Mouse (Mus musculus) G1E (cell line): ENCODE results near the gene Fbxo21. TPM values are rescaled to one million over a fixed set of nuclear protein-coding genes. Genes with fewer than 3 reads are reported as not detected.

Source experiments
- ATAC-seq: 2 replicates; pipeline ENCODE4 v1.8.0; 2016; ENCODE audit warnings: mild to moderate bottlenecking; ENCODE audit not compliant: insufficient number of reproducible peaks, poor library complexity, low FRiP score, severe bottlenecking; ENCODE audit errors: extremely low read depth
- DNase-seq: peaks from one replicate; pipeline ENCODE4 v3.0.0; 2012; ENCODE audit warnings: low spot score
- H3K27me3 ChIP-seq: 2 replicates; pipeline ENCODE4 v1.6.1; 2012; ENCODE audit warnings: mild to moderate bottlenecking, low read length, inconsistent platforms; ENCODE audit not compliant: insufficient read depth
- H3K36me3 ChIP-seq: replicated peaks from 2 replicates; pipeline ENCODE3; 2012; ENCODE audit warnings: mild to moderate bottlenecking, inconsistent platforms
- H3K4me1 ChIP-seq: 2 replicates; pipeline ENCODE4 v1.6.1; 2012; ENCODE audit warnings: low read depth, low read length, inconsistent platforms, mixed read lengths; ENCODE audit not compliant: insufficient read depth
- H3K4me3 ChIP-seq: 2 replicates; pipeline ENCODE4 v1.5.1; 2012; ENCODE audit warnings: low read depth, mild to moderate bottlenecking, inconsistent platforms, low read length, moderate library complexity, mixed read lengths
- H3K9me3 ChIP-seq: replicated peaks from 2 replicates; pipeline ENCODE4 v1.6.1; 2012; ENCODE audit warnings: inconsistent platforms
- CTCF ChIP-seq: IDR thresholded peaks from 2 replicates; pipeline ENCODE4 v1.5.1; 2012; ENCODE audit warnings: low read depth, low read length, inconsistent platforms, mixed read lengths
- GATA1 ChIP-seq: IDR thresholded peaks from 2 replicates; pipeline ENCODE4 v1.6.1; 2012; ENCODE audit warnings: borderline replicate concordance, low read length, inconsistent platforms, mixed read lengths
- GATA2 ChIP-seq: IDR thresholded peaks from 2 replicates; pipeline ENCODE4 v1.6.1; 2012; ENCODE audit warnings: low read depth, low read length, inconsistent platforms, borderline replicate concordance
- POLR2AphosphoS5 ChIP-seq: IDR thresholded peaks from 2 replicates; pipeline ENCODE4 v1.6.1; 2012; ENCODE audit warnings: low read depth, low read length, inconsistent platforms; ENCODE audit not compliant: insufficient replicate concordance
- TAL1 ChIP-seq: conservative IDR thresholded peaks from 2 replicates; pipeline ENCODE4 v1.6.1; 2012; ENCODE audit warnings: low read depth, low read length, inconsistent platforms, mixed read lengths
- polyA plus RNA-seq: library from polyadenylated mRNA; stranded (reverse); fragments of >175 nt; gene quantifications from 2 replicates; pipeline ENCODE4 v1.2.3, GENCODE M21; 2012
- total RNA-seq, 2 experiments: library from RNA; stranded (forward) in 1 of 2; stranded (reverse) in 1 of 2; fragments of 200-1000 nt in 1 of 2; fragments of >200 nt in 1 of 2; fragmentation: Nextera tagmentation in 1 of 2; gene quantifications; 2 replicates each; pipeline ENCODE4 v1.2.3; 2014 to 2017

Gene Fbxo21
- total and polyA plus RNA-seq, 3 experiments = 7.5 to 10.5 (median 9.4) TPM

GRCm38 (mm10) chr5:117964750-117965149 lies 11.8 kb upstream of the Fbxo21 start:
- no peak overlapping the region for H3K4me3 ChIP-seq
- H3K9me3 ChIP-seq = peaks cover 12% of the 10 kb centered on the region
- H3K27me3 ChIP-seq = no peaks in the 10 kb centered on the region
- ATAC-seq = no peak
- H3K36me3 ChIP-seq = no peaks in the 10 kb centered on the region
- DNase-seq = no peak
- TF ChIP-seq POLR2AphosphoS5 = no peak
- no peak for TF ChIP-seq GATA2
- no peak for TF ChIP-seq GATA1
- TF ChIP-seq TAL1 = no peak
- no peak for TF ChIP-seq CTCF
- no peaks in the 10 kb centered on the region for H3K4me1 ChIP-seq

DNA sequence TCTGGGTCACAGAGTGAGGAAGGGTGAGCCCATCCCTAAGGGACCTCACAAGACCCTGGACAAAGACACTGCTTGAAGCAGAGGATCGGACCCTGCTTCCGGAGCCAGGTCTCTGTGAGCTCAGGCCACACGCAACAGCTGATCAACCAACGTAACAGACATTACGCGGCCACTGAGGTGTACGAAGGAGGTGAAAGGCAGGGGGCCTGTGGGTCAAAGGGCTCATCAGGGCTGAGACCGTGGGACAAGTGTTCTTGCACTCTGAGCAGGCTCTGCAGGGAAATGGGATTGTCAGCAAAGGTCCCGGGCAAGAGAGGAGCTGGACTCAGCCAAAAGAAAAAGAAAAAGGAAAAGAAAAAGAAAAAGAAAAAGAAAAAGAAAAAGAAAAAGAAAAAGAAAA lies 9.6 kb upstream of the Fbxo21 start:
- no peak for TF ChIP-seq TAL1
- TF ChIP-seq CTCF = no peak
- no peak for TF ChIP-seq GATA1
- TF ChIP-seq POLR2AphosphoS5 = no peak
- TF ChIP-seq GATA2 = no peak
- Histone ChIP-seq H3K4me1 (no peaks in the 10 kb centered on the region), H3K9me3 (peaks cover 5% of the 10 kb centered on the region), H3K4me3 (no peak overlapping the region), H3K27me3 (no peaks in the 10 kb centered on the region), H3K36me3 (no peaks in the 10 kb centered on the region)
- no peak for ATAC-seq
- DNase-seq = no peak

- ATAC-seq = no peak
- Histone ChIP-seq H3K27me3 (no peaks in the 10 kb centered on the region), H3K9me3 (peaks cover 4% of the 10 kb centered on the region), H3K36me3 (no peaks in the 10 kb centered on the region), H3K4me1 (no peaks in the 10 kb centered on the region), H3K4me3 (no peak overlapping the region)
- DNase-seq = no peak
- TF ChIP-seq TAL1 (no peak), CTCF (no peak), POLR2AphosphoS5 (no peak), GATA2 (no peak), GATA1 (no peak)
These were observed 8.9 kb upstream of the Fbxo21 start for GRCm38 (mm10) chr5:117967659-117968069.

DNA sequence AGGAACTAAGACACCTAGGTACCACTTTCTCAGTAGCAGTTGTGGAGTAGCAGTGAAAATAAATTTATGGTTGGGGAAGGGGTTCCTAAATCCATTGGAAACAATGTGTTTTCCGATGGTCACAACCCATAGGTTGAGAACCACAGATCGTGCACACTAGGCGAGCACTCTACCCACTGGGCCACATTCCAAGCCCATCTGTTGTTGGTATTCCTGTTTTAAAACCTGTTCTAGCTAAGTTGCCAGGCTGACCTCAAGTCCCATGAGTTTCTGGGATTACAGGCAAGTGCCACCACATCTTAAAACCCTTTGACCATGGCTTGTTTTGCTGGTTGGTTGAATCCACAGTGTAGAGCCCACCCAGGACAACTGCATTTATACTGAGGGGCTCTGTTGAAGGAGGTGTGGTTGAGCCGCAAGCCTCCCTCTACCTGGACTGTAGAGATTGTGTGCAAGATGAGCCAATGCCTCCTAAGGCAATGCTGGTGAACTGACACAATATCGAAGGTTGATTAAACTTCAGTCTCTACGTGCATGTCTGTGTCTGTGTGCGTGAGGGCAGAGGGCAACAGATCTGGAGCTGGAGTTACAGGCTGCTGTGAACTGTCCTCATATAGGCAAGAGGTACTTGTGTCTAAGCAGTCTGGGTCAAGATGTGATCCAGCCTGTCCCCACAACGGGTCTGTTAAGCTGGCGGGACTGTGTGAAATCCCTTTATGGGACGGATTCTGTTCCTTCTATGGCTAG lies 6.7 kb upstream of the Fbxo21 start:
- Histone ChIP-seq H3K9me3 (no peaks in the 10 kb centered on the region; the same call in none of the 2 replicates), H3K27me3 (0 out of 2 replicates have a peak, but pooled peaks cover 2% of the 10 kb centered on the region), H3K4me1 (no peaks in the 10 kb centered on the region), H3K4me3 (no peak overlapping the region), H3K36me3 (no peaks in the 10 kb centered on the region)
- no peak for ATAC-seq
- DNase-seq = no peak
- TF ChIP-seq POLR2AphosphoS5 (no peak), GATA2 (no peak), GATA1 (no peak), CTCF (no peak), TAL1 (no peak)

- H3K36me3 ChIP-seq = peaks cover 35% of the 10 kb centered on the region
- peaks cover 16% of the 10 kb centered on the region for H3K4me1 ChIP-seq
- DNase-seq (no peak), ATAC-seq (0 out of 2 replicates have a peak, but pooled peaks have one; percentile 3)
- H3K27me3 ChIP-seq = 0 out of 2 replicates have a peak, but pooled peaks cover 2% of the 10 kb centered on the region
- peak overlapping the region; percentile 99 for H3K4me3 ChIP-seq
- TF ChIP-seq GATA2 (no peak), POLR2AphosphoS5 (no peak), CTCF (no peak), TAL1 (no peak), GATA1 (no peak)
- H3K9me3 ChIP-seq = no peaks in the 10 kb centered on the region
These were observed 270 bp upstream of the Fbxo21 start for GRCm38 (mm10) chr5:117976263-117976656.

GRCm38 (mm10) chr5:117977501-117978158 lies 1.1 kb downstream of the Fbxo21 start:
- H3K36me3 ChIP-seq = peaks cover 48% of the 10 kb centered on the region
- no peaks in the 10 kb centered on the region for H3K9me3 ChIP-seq
- peaks cover 16% of the 10 kb centered on the region for H3K4me1 ChIP-seq
- peak overlapping the region; percentile 99 for H3K4me3 ChIP-seq
- DNase-seq = no peak
- TF ChIP-seq TAL1 (no peak), GATA2 (no peak), POLR2AphosphoS5 (no peak), CTCF (no peak), GATA1 (no peak)
- H3K27me3 ChIP-seq = 0 out of 2 replicates have a peak, but pooled peaks cover 2% of the 10 kb centered on the region
- no peak for ATAC-seq
